Mouse (Mus musculus): ENCODE results near the gene Nfs1.
"Not testable (repeated sequence)": the region's sequence is repeated elsewhere in the genome, so short reads cannot be mapped to it uniquely, and the experiment has no call there.

Nfs1 gene

GRCm38 (mm10) chr2:156143367-156143766 lies 619 bp downstream of the Nfs1 start:
- no peak for DNase-seq (ENCODE audit: low spot score)

GRCm38 (mm10) chr2:156142820-156143219 lies 1.2 kb downstream of the Nfs1 start:
- DNase-seq (ENCODE audit: low spot score) = no peak

GRCm38 (mm10) chr2:156135695-156136094 lies 8.3 kb downstream of the Nfs1 start:
- DNase-seq (ENCODE audit: low spot score) = no peak

- no peak for DNase-seq (ENCODE audit: low spot score)
Observed at GRCm38 (mm10) chr2:156134161-156134560, 9.8 kb downstream of the Nfs1 start.

- DNase-seq (ENCODE audit: low spot score) = no peak
Observed at GRCm38 (mm10) chr2:156126992-156127391, 17.0 kb downstream of the Nfs1 start, which contains the start of gene Gm28036. Gm28036 (minus strand) TSS chr2:156127092.

GRCm38 (mm10) chr2:156123731-156124130 lies 20.3 kb downstream of the Nfs1 start:
- no peak for DNase-seq (ENCODE audit: low spot score)

- DNase-seq (ENCODE audit: low spot score) = no peak
Observed at GRCm38 (mm10) chr2:156119566-156119965, 24.4 kb downstream of the Nfs1 start.

GRCm38 (mm10) chr2:156112080-156112423 lies 31.9 kb downstream of the Nfs1 start:
- not testable (repeated sequence) for DNase-seq (ENCODE audit: low spot score)

- peak; percentile 84 for DNase-seq (ENCODE audit: low spot score)
Observed at GRCm38 (mm10) chr2:156111358-156112079, 32.5 kb downstream of the Nfs1 start, which contains the start of the genes Cpne1 and Rbm12. Cpne1 (minus strand) TSS chr2:156111965. Rbm12 (minus strand) TSS chr2:156111978.

GRCm38 (mm10) chr2:156110627-156111357 lies 33.2 kb downstream of the Nfs1 start:
- no peak for DNase-seq (ENCODE audit: low spot score)

GRCm38 (mm10) chr2:156091926-156092325 lies 52.1 kb downstream of the Nfs1 start:
- DNase-seq (ENCODE audit: low spot score) = no peak

GRCm38 (mm10) chr2:156089799-156090198 lies 54.2 kb downstream of the Nfs1 start:
- DNase-seq (ENCODE audit: low spot score) = no peak

- no peak for DNase-seq (ENCODE audit: low spot score)
Observed at GRCm38 (mm10) chr2:156087391-156088110, 56.4 kb downstream of the Nfs1 start.

- DNase-seq (ENCODE audit: low spot score) = no peak
Observed at GRCm38 (mm10) chr2:156084541-156084940, 59.4 kb downstream of the Nfs1 start.

GRCm38 (mm10) chr2:156080391-156080790 lies 63.6 kb downstream of the Nfs1 start:
- DNase-seq (ENCODE audit: low spot score) = no peak

- no peak for DNase-seq (ENCODE audit: low spot score)
Observed at GRCm38 (mm10) chr2:156079674-156080073, 64.3 kb downstream of the Nfs1 start.

GRCm38 (mm10) chr2:156079183-156079560 lies 64.8 kb downstream of the Nfs1 start:
- DNase-seq (ENCODE audit: low spot score) = no peak

- DNase-seq (ENCODE audit: low spot score) = no peak
Observed at GRCm38 (mm10) chr2:156078421-156079182, 65.4 kb downstream of the Nfs1 start.

GRCm38 (mm10) chr2:156077461-156077860 lies 66.5 kb downstream of the Nfs1 start:
- DNase-seq (ENCODE audit: low spot score) = no peak

GRCm38 (mm10) chr2:156073725-156074124 lies 70.3 kb downstream of the Nfs1 start:
- no peak for DNase-seq (ENCODE audit: low spot score)

Data from ovary, postnatal 10 days (tissue).